Mouse (Mus musculus): ENCODE results near the gene Hal. TPM values are rescaled to one million over a fixed set of nuclear protein-coding genes. Genes with fewer than 3 reads are reported as not detected.
A peak's percentile ranks its signal among the peaks of the same experiment; 100 is the strongest.

Hal gene
- not detected in 2 replicates for polyA plus RNA-seq (2016; fragmentation: Nextera tagmentation; extraction: Ambion mirVana)

DNA sequence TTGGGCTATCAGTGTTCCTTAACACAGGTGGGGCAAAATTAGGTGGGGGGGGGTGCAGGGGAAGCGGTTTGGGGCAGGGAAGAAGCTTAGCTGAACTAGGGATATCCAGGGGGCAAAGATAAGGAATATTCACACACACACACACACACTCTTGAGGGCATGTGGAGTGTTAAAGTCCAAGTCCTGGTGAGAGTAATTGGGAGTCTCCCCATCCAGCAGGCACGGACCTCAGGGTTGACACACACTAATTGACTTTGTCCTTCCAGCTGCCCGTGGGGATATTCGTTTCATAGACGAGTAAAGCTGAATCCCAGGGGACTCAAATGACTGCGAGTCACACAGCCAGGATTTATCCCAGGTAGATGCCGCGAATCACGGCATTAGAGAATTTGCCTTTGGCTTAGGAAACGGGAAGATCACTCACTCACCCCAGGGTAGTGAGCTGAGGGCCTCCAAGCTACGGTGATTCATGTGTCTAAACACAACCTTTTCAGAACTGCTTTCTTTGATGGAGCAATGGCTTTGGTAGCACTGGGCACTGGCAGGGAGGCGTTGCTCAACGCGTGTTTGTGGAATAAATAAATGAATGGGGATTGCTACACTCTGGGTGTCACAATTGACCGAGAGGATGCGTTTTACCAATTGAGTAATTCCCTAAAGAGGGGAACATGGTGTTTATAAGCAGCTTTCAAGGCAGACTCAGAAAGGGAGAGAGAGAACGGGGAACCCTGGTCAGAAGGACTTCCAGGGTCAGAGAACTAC, at the start of gene Hal:
Hal (plus strand) TSS at position 703 of the 762 bp plus-strand sequence.
- H3K4me2 ChIP-seq (replicated peaks), result no peak within 1 kb of the TSS
- peaks cover 13% of the 10 kb centered on the region for H3K36me3 ChIP-seq
- H3K4me1 ChIP-seq, result 0 out of 2 replicates have a peak, but pooled peaks cover 2% of the 10 kb centered on the region
- H3K27me3 ChIP-seq, result no peaks in the 10 kb centered on the region
- 65% methylated on average over 17 of the region's 17 CpGs for WGBS
- no peak within 1 kb of the TSS for H3K4me3 ChIP-seq
- no peaks in the 10 kb centered on the region for H3K9me3 ChIP-seq
- no peak for ATAC-seq (ENCODE audit: insufficient number of reproducible peaks, insufficient read depth, low FRiP score, low TSS enrichment)
- H3K9ac ChIP-seq, result no peak within 1 kb of the TSS
- H3K27ac ChIP-seq, result no peak within 1 kb of the TSS

GRCm38 (mm10) chr10:93441501-93441900, 47.1 kb upstream of the Hal start:
- ATAC-seq (ENCODE audit: insufficient number of reproducible peaks, insufficient read depth, low FRiP score, low TSS enrichment), result no peak
- Histone ChIP-seq H3K36me3 (no peaks in the 10 kb centered on the region), H3K27ac (no peak overlapping the region), H3K9ac (no peak overlapping the region), H3K4me2 (replicated peaks) (no peak overlapping the region), H3K4me3 (no peak overlapping the region), H3K9me3 (no peaks in the 10 kb centered on the region), H3K4me1 (peaks cover 9% of the 10 kb centered on the region; the same call in 1 of the 2 replicates), H3K27me3 (no peaks in the 10 kb centered on the region)
- WGBS, result 85% methylated on average over 6 of the region's 6 CpGs

DNA sequence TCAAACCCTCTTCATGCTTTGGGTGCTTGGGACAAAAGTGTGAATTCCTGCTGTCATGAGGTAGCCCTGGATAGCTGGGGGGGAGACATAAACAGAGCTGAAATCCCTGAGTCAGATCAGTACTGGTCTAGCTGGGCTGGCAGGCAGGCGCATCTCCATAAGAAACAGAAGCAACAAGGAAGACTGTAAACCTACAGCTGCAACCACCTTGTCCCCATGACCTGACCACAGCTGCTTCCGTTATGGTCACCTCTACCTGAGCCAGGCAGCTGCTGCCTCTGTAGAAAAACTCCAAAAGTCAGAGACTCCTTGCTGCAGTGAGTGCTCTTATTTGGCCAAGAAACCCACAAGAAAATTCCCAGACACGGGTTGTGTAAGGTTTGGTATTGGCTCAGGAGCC, 46.4 kb upstream of the Hal start:
- H3K9me3 ChIP-seq, result no peaks in the 10 kb centered on the region
- H3K4me3 ChIP-seq, result no peak overlapping the region
- ATAC-seq (ENCODE audit: insufficient number of reproducible peaks, insufficient read depth, low FRiP score, low TSS enrichment), result no peak
- no peak overlapping the region for H3K27ac ChIP-seq
- no peaks in the 10 kb centered on the region for H3K27me3 ChIP-seq
- 78% methylated on average over 3 of the region's 3 CpGs for WGBS
- no peak overlapping the region for H3K4me2 ChIP-seq (replicated peaks)
- no peaks in the 10 kb centered on the region for H3K36me3 ChIP-seq
- peaks cover 2% of the 10 kb centered on the region; the same call in 1 of the 2 replicates for H3K4me1 ChIP-seq
- no peak overlapping the region for H3K9ac ChIP-seq

- no peaks in the 10 kb centered on the region for H3K4me1 ChIP-seq
- no peak overlapping the region for H3K27ac ChIP-seq
- no peak overlapping the region for H3K4me2 ChIP-seq (replicated peaks)
- H3K27me3 ChIP-seq, result no peaks in the 10 kb centered on the region
- no peak for ATAC-seq (ENCODE audit: insufficient number of reproducible peaks, insufficient read depth, low FRiP score, low TSS enrichment)
- H3K9ac ChIP-seq, result no peak overlapping the region
- H3K4me3 ChIP-seq, result no peak overlapping the region
- H3K9me3 ChIP-seq, result no peaks in the 10 kb centered on the region
- H3K36me3 ChIP-seq, result no peaks in the 10 kb centered on the region
- WGBS, result 80% methylated on average over 9 of the region's 9 CpGs
These were observed 44.2 kb upstream of the Hal start for GRCm38 (mm10) chr10:93444407-93444806.

- no peaks in the 10 kb centered on the region for H3K9me3 ChIP-seq
- H3K4me1 ChIP-seq, result 0 out of 2 replicates have a peak, but pooled peaks cover 5% of the 10 kb centered on the region
- no peak overlapping the region for H3K4me3 ChIP-seq
- no peak overlapping the region for H3K9ac ChIP-seq
- 53% methylated on average over 10 of the region's 10 CpGs for WGBS
- H3K27ac ChIP-seq, result no peak overlapping the region
- H3K4me2 ChIP-seq (replicated peaks), result no peak overlapping the region
- ATAC-seq (ENCODE audit: insufficient number of reproducible peaks, insufficient read depth, low FRiP score, low TSS enrichment), result no peak
- H3K36me3 ChIP-seq, result no peaks in the 10 kb centered on the region
- H3K27me3 ChIP-seq, result no peaks in the 10 kb centered on the region
These were observed 41.2 kb upstream of the Hal start for GRCm38 (mm10) chr10:93447398-93447797.

DNA sequence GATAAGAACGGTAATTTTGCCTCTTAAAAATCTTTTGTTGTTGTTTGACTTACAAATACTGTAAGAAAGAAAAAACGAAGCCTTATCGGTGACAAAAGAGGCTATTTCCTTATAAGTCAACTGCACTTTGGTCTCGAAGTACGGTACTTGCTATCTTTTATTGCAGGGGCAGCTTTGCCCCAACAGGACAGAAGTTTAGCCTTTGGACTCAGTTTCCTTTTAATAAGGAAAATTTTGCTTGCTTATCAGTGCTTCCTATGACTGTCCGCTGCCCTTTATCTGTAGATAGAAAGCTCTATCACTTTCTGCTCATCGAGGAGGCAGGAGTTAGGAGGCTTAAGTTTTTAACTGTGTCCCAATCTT, 33.9 kb upstream of the Hal start:
- H3K9me3 ChIP-seq, result no peaks in the 10 kb centered on the region
- peak overlapping the region; percentile 62; the same call in 1 of the 2 replicates for H3K4me3 ChIP-seq
- H3K4me2 ChIP-seq (replicated peaks), result peak overlapping the region; percentile 86
- ATAC-seq (ENCODE audit: insufficient number of reproducible peaks, insufficient read depth, low FRiP score, low TSS enrichment), result no peak
- H3K27me3 ChIP-seq, result no peaks in the 10 kb centered on the region
- peaks cover 22% of the 10 kb centered on the region for H3K4me1 ChIP-seq
- H3K36me3 ChIP-seq, result no peaks in the 10 kb centered on the region
- H3K27ac ChIP-seq, result no peak overlapping the region
- peak overlapping the region; percentile 72; the same call in 1 of the 2 replicates for H3K9ac ChIP-seq
- WGBS, result 69% methylated on average over 7 of the region's 7 CpGs

DNA sequence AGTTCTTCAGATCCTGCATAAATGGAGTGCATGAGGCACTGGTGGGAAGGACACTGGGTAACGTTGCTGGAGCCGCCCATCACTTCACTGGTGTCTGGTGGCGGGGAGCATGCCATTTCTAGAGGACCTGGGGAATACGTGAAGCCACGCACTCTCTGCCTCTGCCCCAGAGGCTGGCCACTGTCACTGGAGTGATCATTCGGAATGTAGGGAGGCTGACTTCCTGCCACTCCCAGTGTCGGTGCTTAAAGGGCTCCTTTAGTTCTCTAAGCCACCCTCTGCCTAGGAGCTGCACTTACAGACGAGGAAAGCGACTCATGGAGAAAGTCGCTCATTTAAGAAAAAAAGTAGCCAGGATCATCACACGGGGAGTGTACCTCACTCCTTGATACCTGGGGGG, 28.5 kb upstream of the Hal start:
- Histone ChIP-seq H3K9ac (no peak overlapping the region), H3K36me3 (peaks cover 35% of the 10 kb centered on the region)
- WGBS, result 77% methylated on average over 11 of the region's 11 CpGs

DNA sequence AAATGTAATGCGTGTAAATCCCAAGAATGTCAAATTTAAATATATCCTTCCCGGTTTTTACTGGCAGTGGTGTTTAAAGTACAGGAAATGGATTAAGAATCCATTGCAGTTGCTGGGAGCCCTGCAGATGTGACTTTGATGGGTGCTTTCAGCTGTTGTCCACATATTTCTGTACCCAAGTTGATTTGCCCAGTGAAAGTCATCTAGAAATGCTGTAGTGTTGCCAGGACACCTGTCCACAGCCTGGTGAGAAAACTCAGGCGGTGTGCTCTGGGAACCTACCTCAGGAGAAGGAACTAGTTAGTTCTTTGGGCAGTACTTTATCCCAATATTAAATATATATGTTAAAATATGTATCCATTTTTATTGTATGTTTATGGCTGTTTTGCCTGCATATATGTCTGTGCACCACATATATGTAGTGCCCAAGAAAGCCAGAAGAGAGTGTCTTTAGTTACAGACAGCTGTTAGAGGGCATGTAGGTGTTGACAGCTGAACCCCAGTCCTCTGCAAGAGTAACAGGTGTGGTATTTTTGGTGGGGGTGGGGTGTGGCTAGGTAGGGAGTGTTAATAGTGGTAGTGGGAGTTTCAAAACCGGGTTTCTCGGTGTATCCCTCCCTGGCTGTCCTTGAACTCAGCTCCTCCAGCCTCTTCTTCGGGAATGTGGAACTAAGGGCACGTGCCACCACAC, 25.7 kb upstream of the Hal start:
- Histone ChIP-seq H3K4me3 (no peak overlapping the region), H3K27ac (no peak overlapping the region), H3K9me3 (no peaks in the 10 kb centered on the region; the same call in 1 of the 2 replicates), H3K9ac (no peak overlapping the region), H3K36me3 (peaks cover 61% of the 10 kb centered on the region), H3K4me2 (replicated peaks) (no peak overlapping the region), H3K4me1 (no peaks in the 10 kb centered on the region), H3K27me3 (no peaks in the 10 kb centered on the region)
- WGBS, result 93% methylated on average over 7 of the region's 7 CpGs
- no peak for ATAC-seq (ENCODE audit: insufficient number of reproducible peaks, insufficient read depth, low FRiP score, low TSS enrichment)

More for the DNA sequence above, 28.5 kb upstream of the Hal start:
- H3K4me3 ChIP-seq, result no peak overlapping the region
- H3K27me3 ChIP-seq, result no peaks in the 10 kb centered on the region
- H3K4me2 ChIP-seq (replicated peaks), result no peak overlapping the region
- H3K4me1 ChIP-seq, result peaks cover 7% of the 10 kb centered on the region
- no peak overlapping the region for H3K27ac ChIP-seq
- no peak for ATAC-seq (ENCODE audit: insufficient number of reproducible peaks, insufficient read depth, low FRiP score, low TSS enrichment)
- no peaks in the 10 kb centered on the region for H3K9me3 ChIP-seq

DNA sequence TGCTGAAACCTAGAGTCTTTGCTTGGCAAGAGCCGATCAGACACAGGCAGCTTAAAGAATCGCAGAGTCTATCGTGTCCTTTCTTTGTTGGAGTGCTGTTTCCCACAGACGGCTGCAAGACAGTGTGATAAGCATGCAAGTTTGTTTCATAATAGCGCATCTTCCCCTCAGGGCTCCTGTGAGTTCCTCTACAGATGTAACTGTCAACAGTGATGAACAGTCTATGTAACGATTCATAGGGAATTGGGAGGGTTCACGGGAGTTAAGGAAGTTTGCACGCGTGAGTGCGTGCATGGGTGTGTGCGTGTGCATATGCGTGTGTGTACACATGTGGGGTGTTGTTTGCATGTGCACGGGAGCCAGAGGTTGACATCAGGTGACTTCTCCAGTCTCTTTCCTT, 25.0 kb upstream of the Hal start:
- Histone ChIP-seq H3K27ac (no peak overlapping the region), H3K9me3 (no peaks in the 10 kb centered on the region; the same call in 1 of the 2 replicates), H3K4me2 (replicated peaks) (no peak overlapping the region), H3K27me3 (no peaks in the 10 kb centered on the region), H3K4me1 (no peaks in the 10 kb centered on the region), H3K9ac (no peak overlapping the region), H3K4me3 (no peak overlapping the region), H3K36me3 (peaks cover 64% of the 10 kb centered on the region)
- no peak for ATAC-seq (ENCODE audit: insufficient number of reproducible peaks, insufficient read depth, low FRiP score, low TSS enrichment)
- 92% methylated on average over 13 of the region's 13 CpGs for WGBS

DNA sequence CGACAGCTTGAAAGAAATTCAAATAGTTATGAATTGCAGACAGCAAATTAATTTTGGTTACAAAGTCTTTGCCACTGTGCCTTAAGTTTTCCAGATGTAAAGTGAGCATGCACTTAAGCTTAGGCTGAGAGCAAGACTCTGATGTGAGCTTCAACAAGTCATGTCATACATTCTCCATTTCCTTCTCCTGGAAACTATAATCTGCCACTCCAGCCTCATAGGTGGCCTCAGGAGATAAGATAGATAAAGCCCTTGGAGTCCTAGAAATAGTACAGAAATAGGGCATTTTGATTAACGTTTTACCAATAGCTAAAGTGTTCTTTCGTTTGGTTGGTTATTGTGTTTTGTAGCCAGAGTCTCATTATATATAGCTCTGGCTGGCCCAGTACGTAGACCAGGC, 21.3 kb upstream of the Hal start:
- H3K4me2 ChIP-seq (replicated peaks), result no peak overlapping the region
- H3K4me3 ChIP-seq, result no peak overlapping the region
- no peak overlapping the region for H3K9ac ChIP-seq
- no peak overlapping the region for H3K27ac ChIP-seq
- H3K27me3 ChIP-seq, result no peaks in the 10 kb centered on the region
- peaks cover 70% of the 10 kb centered on the region for H3K36me3 ChIP-seq
- no peak for ATAC-seq (ENCODE audit: insufficient number of reproducible peaks, insufficient read depth, low FRiP score, low TSS enrichment)
- no peaks in the 10 kb centered on the region; the same call in 1 of the 2 replicates for H3K9me3 ChIP-seq
- no peaks in the 10 kb centered on the region for H3K4me1 ChIP-seq
- 91% methylated on average over 4 of the region's 4 CpGs for WGBS

GRCm38 (mm10) chr10:93467791-93468190, 20.8 kb upstream of the Hal start:
- Histone ChIP-seq H3K9me3 (no peaks in the 10 kb centered on the region; the same call in 1 of the 2 replicates), H3K4me3 (no peak overlapping the region), H3K9ac (no peak overlapping the region), H3K4me1 (no peaks in the 10 kb centered on the region), H3K4me2 (replicated peaks) (no peak overlapping the region), H3K36me3 (peaks cover 72% of the 10 kb centered on the region), H3K27me3 (no peaks in the 10 kb centered on the region), H3K27ac (no peak overlapping the region)
- 93% methylated on average over 3 of the region's 3 CpGs for WGBS
- no peak for ATAC-seq (ENCODE audit: insufficient number of reproducible peaks, insufficient read depth, low FRiP score, low TSS enrichment)

- Histone ChIP-seq H3K4me2 (replicated peaks) (no peak overlapping the region), H3K9ac (no peak overlapping the region), H3K4me3 (no peak overlapping the region), H3K36me3 (peaks cover 76% of the 10 kb centered on the region), H3K27me3 (no peaks in the 10 kb centered on the region), H3K27ac (no peak overlapping the region), H3K4me1 (no peaks in the 10 kb centered on the region), H3K9me3 (no peaks in the 10 kb centered on the region; the same call in 1 of the 2 replicates)
- ATAC-seq (ENCODE audit: insufficient number of reproducible peaks, insufficient read depth, low FRiP score, low TSS enrichment), result peak; percentile 35; the same call in 1 of the 2 replicates
- 57% methylated on average over 11 of the region's 11 CpGs for WGBS
These were observed 17.2 kb upstream of the Hal start for GRCm38 (mm10) chr10:93471415-93471814.
